Mouse (Mus musculus) naive thymus-derived CD4-positive, alpha-beta T cell, adult 2 months (primary cell): ENCODE measurements around the gene Atp8a2.

Experiments used
- DNase-seq: peaks from one replicate; pipeline ENCODE4 v3.0.0-alpha.2; 2011; ENCODE audit warnings: low read depth

Atp8a2 gene

GRCm38 (mm10) chr14:60196884-60197283 lies at the start of gene Atp8a2:
Gene Atp8a2, minus strand, starts transcription at chr14:60197179.
- DNase-seq: no peak

DNA sequence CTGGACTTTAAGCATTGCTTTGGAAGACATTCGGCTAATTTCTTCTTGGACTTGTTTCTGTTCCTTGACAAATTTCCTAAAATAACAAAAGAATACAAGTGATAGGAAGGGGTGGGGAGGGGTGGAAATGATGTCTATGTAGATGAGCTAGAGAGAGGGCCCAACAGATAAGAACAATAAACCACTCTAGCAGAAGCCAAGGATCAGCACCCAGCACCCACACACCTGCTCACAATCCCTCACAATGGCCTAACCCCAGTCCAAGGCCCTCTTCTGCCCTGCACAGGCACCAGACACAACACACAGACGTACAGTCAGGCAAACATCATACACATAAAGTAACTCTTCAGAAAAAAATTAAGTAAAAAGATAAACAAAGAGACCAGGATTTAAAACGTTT lies 41.6 kb upstream of the Atp8a2 start:
- DNase-seq: no peak

DNA sequence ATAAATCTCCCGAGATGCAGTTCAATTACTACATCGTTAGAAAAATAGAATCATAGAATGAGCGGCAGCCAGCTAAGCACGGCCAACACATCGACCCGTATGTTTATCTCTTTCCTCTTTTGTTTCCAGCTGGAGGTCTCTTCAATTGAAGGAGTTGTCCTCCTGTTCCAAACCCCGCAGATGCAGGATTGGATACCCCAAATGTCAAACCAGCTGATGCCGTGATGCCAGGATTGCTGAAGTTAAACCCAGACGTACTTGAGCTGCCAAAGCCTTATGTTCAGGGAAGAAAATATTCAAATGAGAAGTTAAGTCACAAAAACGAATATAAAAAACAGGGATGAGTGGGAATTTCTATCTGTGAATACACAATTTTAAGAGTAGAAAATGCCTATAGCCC lies 22.9 kb upstream of the Atp8a2 start:
- DNase-seq: no peak

GRCm38 (mm10) chr14:60217616-60218015 lies 20.6 kb upstream of the Atp8a2 start:
- DNase-seq: no peak

DNA sequence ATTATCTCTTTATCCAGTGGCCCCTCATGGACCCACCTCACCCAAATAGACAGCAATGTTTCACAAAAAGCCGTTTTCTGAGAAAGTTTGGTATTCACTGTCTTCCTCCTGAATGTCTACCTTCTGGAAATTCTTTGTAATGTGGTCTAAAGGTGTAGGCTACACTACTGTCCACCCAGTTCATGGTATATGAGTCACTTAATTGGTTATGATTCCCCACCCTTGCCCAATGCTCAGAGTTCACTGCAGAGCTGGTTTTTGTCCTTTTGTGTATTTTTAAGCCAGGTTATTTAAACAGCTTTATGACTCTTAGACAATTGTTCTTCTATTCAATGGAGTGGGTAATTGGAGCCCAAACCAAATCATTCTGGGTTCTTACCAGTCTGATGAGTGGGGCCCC lies 19.1 kb upstream of the Atp8a2 start:
- no peak for DNase-seq

DNA sequence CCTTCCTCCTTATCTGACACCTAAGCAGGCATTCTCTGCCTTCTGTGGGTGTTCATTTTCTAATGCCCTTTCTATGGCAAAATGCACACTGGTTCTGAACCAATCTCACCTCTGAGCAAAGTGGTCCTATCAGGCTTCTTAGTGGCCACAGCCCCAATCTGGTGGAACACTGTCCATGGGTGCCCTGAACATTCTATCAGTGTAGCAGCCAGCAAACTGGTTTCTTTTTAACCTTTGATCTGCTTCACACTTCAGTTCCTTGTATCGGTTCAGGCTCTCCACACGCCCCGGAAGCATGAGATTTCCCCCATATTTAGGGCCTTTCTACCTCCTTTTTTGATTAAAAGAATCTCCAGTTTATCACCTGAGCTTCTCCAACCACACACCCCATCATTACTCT lies 18.0 kb upstream of the Atp8a2 start:
- no peak for DNase-seq

- DNase-seq: no peak
Measured at GRCm38 (mm10) chr14:60214040-60214439, 17.1 kb upstream of the Atp8a2 start.

- DNase-seq: no peak
Measured at GRCm38 (mm10) chr14:60209166-60209565, 12.2 kb upstream of the Atp8a2 start.

DNA sequence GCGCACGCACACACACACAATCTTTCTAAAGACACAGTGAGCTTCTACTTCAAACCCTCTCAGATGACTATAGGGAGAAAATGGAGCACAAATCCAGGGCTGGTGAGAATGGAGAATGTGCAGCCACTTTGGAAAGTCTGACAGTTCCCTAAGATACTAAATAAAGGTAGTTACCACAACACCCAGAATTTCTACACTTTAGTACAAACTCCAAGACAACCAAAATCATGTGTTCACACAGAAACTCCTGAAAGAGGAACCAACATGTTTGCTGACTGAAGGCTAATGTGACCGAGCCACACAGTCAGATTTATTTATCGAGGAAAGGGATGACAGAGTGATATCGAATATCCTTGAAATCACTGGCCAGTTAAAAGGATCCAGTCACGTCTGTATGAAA lies 8.0 kb upstream of the Atp8a2 start:
- no peak for DNase-seq

GRCm38 (mm10) chr14:60195999-60196398 lies 980 bp downstream of the Atp8a2 start:
- no peak for DNase-seq

GRCm38 (mm10) chr14:60194606-60195005 lies 2.4 kb downstream of the Atp8a2 start:
- no peak for DNase-seq

- DNase-seq: no peak
Measured at GRCm38 (mm10) chr14:60189771-60190170, 7.2 kb downstream of the Atp8a2 start.

DNA sequence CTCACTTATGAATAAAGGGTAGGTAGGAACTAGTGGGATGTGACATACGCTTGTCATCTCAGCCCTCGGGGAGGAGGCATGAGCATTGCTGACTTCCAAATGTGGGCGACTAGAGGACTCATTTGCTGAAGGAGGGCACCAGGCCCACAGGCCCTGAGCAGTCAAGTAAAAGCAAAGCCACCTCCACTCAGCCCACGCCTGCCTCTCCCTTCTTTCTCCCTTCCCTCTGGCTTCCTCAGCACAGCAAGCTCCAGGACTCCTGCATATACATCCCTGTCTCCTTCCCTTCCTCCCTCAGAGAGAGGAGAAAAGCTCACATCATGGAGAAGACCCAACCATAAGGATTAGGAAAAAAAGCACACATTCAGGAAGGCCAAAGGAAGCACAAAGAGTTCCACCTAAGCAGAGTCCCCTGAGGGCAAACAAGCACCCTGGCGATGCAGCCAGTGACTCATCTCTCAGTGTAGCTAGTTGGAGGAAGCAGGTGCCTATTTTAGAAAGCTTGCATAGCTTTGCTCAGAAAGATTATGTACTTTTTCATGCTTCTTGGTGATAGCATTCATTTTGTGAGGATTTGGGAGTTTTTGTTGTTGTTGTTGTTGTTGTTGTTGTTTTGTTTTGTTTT lies 8.7 kb downstream of the Atp8a2 start:
- no peak for DNase-seq

DNA sequence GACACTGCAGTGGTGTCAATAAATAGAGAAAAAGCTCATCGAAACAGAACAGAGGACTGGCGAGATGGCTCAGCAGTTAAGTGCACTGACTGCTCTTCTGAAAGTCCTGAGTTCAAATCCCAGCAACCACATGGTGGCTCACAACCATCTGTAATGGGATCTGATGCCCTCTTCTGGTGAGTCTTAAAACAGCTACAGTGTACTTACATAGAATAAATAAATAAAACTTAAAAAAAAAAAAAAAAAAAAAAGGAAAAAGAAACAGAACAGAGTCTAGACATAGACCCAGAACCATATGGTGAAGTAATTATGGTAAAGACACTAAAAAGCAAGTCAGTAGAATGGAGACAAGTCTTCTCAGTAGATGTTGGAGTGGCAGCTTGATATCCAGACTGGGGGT lies 15.7 kb downstream of the Atp8a2 start:
- peak; percentile 14 for DNase-seq

- no peak for DNase-seq
Measured at GRCm38 (mm10) chr14:60178571-60178955, 18.4 kb downstream of the Atp8a2 start.

- peak; percentile 39 for DNase-seq
Measured at GRCm38 (mm10) chr14:60177614-60178570, 19.1 kb downstream of the Atp8a2 start.

DNA sequence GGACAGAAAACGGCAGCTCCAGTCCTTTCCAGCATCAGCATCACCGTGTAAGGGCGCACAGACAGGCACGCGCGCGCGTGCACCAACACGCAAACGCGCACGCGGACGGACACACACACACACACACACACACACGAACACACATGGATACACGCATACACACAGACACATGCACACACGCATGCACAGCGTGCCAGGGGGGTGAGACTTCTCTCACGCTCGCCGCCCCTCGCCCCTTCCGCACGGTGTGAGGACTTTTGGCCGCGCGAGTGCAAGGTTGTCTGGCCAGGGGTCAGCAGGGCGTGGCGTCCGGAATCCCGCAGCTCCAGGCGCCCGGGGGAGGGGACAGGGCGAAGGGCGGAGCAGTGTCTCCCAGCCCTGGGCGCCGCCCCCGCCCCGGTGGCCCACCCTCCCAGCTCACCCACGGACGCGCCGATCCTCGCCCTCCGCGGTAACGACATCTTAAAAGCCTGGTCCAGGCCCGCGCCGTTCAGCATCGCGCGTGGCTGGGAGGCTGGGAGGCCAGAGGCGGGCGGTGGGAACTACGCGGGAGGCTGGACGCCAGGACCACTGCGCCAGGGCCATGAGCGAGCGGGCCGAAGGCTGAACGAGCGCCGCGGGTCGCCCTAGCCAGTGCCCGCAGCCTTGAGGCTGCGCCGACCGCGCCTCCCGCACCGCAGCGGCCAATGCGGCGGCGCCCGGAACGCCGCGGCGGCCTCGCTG lies 19.9 kb downstream of the Atp8a2 start:
- DNase-seq: peak; percentile 40

DNA sequence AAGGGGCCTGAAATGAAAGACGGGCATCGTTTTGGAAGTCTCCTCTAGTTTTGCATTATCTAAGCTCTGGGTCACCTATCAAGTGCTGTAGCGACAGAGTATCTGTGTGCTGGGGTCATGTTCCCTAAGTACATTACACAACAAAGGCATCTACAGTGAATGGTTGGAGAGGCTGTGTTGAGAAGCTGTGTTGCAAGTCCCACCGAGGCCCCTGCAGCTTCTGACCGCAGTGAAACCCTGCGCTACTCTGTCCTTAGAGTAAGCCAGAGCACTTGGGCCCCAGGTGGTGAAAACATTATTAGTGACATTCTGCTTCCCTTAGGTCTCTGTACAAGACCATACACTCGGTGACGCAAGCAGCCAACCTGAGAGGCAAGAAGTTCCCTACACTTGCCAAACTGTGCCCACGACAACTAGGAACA lies 20.5 kb downstream of the Atp8a2 start:
- no peak for DNase-seq

DNA sequence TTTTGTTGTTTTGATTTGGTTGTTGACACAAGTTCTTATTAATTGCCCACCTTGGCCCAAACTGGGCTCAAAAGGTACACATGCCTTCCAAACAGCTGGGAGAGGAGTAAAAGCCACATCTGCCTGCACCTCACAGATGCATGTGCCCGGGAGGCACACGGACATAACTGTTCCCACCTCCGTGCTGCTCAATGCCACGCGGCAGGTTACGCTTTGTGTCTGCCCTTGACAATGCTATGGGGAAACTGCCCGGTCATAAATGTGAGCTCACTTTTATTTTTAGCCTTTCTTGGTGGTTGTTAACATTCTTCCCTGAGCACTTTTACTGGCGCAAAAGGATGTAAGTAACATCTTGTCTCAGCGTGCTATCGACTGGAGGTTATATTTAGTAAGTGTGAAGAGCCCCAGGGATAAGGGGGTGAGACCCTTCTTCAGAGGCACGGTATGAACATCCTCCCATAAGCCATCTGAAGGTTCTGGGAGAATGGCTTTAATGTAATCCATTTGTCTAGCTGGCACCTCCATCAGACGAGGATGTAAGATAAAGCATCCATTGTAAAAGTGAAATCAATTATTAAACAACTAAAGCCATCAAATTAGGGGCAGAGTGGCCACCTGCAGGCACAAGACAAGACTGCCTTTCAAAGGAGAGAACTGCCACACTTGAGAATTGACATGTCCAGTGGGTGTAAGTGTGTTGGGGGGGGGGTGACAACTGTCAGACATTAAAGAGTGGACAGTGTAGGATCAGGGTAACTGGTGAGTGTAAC lies 24.5 kb downstream of the Atp8a2 start:
- no peak for DNase-seq

DNA sequence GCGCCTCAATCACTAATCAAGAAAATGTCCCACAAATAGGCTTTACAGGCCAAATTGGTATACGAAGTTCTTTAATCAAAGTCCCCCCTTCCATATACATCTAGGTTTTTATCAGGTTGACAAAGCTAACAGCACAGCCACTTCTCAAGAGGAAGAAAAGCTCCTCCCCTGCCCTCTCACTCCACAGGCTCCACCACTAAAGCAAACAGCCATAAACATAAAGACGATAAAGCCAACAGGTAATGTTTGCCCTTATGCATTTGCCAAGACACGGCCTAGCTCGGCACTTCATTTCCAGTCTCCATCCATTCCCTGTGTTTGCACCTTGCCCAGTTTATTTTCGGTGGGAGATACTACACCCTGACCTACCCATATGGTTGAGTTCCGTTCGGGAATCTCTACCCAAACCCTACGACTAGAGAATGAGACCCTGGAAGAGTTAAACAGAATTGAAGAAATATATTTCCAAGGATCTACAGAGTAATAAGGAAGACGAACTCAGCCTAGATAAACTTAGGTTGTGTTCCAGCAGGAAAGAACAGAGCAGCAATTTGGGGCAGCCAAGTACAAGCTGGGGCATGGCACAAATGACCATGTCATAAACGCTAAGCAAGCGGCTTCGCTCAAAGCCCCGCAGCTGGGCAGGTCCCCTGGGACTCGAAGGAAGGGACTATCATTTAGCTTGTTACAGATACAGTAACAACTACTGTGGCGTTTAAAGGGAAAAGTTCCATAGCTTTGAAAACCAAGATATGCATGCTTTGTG lies 26.0 kb downstream of the Atp8a2 start:
- DNase-seq: no peak

DNA sequence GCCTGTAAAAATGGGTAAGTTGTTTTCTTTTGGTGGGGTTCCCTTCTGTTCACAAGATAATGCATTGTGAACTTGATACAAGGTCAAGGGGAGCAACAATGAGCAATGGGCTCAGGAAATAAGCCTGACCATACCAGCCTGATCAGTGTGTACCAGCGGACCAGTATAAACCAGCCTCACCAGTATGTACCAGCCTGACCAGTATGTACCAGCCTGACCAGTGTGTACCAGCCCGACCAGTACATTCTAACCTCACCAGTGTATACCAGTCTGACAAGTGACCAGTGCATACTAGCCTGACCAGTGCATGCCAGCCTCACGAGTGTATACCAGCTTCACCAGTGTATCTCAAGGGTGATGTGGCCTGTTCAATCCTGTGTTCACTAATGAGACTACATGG lies 33.6 kb downstream of the Atp8a2 start:
- DNase-seq: no peak
